Mouse (Mus musculus) lung, embryonic 14.5 days (tissue): ENCODE results near the gene Ddah2. TPM values are rescaled to one million over a fixed set of nuclear protein-coding genes. Genes with fewer than 3 reads are reported as not detected.

Experiments
- ATAC-seq: fragments of 200-750 bp; cut with Nextera tagmentation; 2 replicates; pipeline ENCODE4 v1.8.0; 2017; ENCODE audit warnings: mild to moderate bottlenecking, moderate TSS enrichment, moderate library complexity; ENCODE audit not compliant: insufficient read depth
- DNase-seq: peaks from one replicate; pipeline ENCODE4 v3.0.0-alpha.2; 2015
- H3K27ac ChIP-seq: fragments of 300-500 bp; sonication (generic); 2 replicates; pipeline ENCODE4 v1.5.1; 2014; ENCODE audit warnings: low read depth, mild to moderate bottlenecking, moderate library complexity
- H3K27me3 ChIP-seq: fragments of 300-500 bp; sonication (generic); 2 replicates; pipeline ENCODE4 v1.6.1; 2014; ENCODE audit warnings: low read length, control low read depth; ENCODE audit not compliant: insufficient read depth
- H3K36me3 ChIP-seq: fragments of 300-500 bp; sonication (generic); 2 replicates; pipeline ENCODE4 v1.6.1; 2014; ENCODE audit warnings: control low read depth; ENCODE audit not compliant: insufficient read depth
- H3K4me1 ChIP-seq: fragments of 300-500 bp; sonication (generic); 2 replicates; pipeline ENCODE4 v1.6.1; 2014; ENCODE audit warnings: antibody characterized with exemption, control low read depth; ENCODE audit not compliant: insufficient read depth
- H3K4me2 ChIP-seq: fragments of 300-500 bp; sonication (generic); 2 replicates; pipeline ENCODE4 v1.6.1; 2014; ENCODE audit warnings: mild to moderate bottlenecking
- H3K4me3 ChIP-seq: fragments of 300-500 bp; sonication (generic); 2 replicates; pipeline ENCODE4 v1.5.1; 2014; ENCODE audit warnings: low read depth, low read length
- H3K9ac ChIP-seq: fragments of 300-500 bp; sonication (generic); 2 replicates; pipeline ENCODE4 v1.6.1; 2014
- H3K9me3 ChIP-seq: fragments of 300-500 bp; sonication (generic); 2 replicates; pipeline ENCODE4 v1.6.1; 2016; ENCODE audit warnings: low read depth, low read length, control low read depth
- CTCF ChIP-seq: IDR thresholded peaks from 2 replicates; pipeline ENCODE4 v1.5.1; 2016; ENCODE audit warnings: antibody characterized with exemption, low read depth
- WGBS: fragments of 180-500 bp; shearing (Covaris S2); extraction: QIAGEN DNeasy Blood & Tissue Kit; methylation state at CpG from one replicate; pipeline ENCODE4 v1.1.7; 2014; 5-methylcytosine and 5-hydroxymethylcytosine counted together
- polyA plus RNA-seq: library from polyadenylated mRNA; unstranded; fragments of >200 nt; fragmentation: Nextera tagmentation; extraction: Ambion mirVana; gene quantifications from 2 replicates; pipeline ENCODE4 v1.2.1, GENCODE M21; 2014

The Ddah2 gene
- polyA plus RNA-seq, 1 experiment from 2014 or later, result 338 TPM

DNA sequence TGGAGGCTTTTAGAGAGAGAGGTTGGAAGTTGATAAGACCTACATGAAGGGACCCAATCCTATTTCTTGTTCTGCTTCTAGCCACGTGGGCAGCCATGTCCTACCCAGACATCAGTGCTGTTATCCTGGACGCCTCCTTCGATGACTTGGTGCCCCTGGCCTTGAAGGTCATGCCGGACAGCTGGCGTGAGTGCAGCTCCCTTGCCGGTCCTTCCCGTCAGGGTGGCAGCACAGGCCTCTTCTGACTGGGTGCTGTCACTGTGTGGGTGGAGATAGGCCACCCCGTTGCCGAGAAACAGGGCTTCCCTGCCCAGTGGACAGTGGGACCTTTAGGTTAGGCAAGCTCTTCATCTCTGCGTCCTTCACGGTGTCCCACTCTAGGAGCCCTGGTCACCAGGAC, 42.3 kb downstream of the Ddah2 start:
- no peak overlapping the region for H3K4me3 ChIP-seq
- no peak for DNase-seq
- no peak for ATAC-seq
- H3K9ac ChIP-seq, result no peak overlapping the region
- no peak overlapping the region for H3K27ac ChIP-seq
- H3K4me1 ChIP-seq, result no peaks in the 10 kb centered on the region
- no peaks in the 10 kb centered on the region for H3K27me3 ChIP-seq
- 83% methylated on average over 11 of the region's 11 CpGs for WGBS
- TF ChIP-seq CTCF, result no peak
- H3K36me3 ChIP-seq, result peaks cover 80% of the 10 kb centered on the region
- no peak overlapping the region for H3K4me2 ChIP-seq
- no peaks in the 10 kb centered on the region for H3K9me3 ChIP-seq

GRCm38 (mm10) chr17:35102299-35102698, 43.5 kb downstream of the Ddah2 start:
- no peak overlapping the region for H3K4me2 ChIP-seq
- no peaks in the 10 kb centered on the region for H3K9me3 ChIP-seq
- 67% methylated on average over 8 of the region's 8 CpGs for WGBS
- peaks cover 68% of the 10 kb centered on the region for H3K36me3 ChIP-seq
- no peak for DNase-seq
- H3K4me1 ChIP-seq, result no peaks in the 10 kb centered on the region
- no peak overlapping the region for H3K9ac ChIP-seq
- H3K27ac ChIP-seq, result no peak overlapping the region
- TF ChIP-seq CTCF, result no peak
- ATAC-seq, result no peak
- no peak overlapping the region for H3K4me3 ChIP-seq
- no peaks in the 10 kb centered on the region for H3K27me3 ChIP-seq

DNA sequence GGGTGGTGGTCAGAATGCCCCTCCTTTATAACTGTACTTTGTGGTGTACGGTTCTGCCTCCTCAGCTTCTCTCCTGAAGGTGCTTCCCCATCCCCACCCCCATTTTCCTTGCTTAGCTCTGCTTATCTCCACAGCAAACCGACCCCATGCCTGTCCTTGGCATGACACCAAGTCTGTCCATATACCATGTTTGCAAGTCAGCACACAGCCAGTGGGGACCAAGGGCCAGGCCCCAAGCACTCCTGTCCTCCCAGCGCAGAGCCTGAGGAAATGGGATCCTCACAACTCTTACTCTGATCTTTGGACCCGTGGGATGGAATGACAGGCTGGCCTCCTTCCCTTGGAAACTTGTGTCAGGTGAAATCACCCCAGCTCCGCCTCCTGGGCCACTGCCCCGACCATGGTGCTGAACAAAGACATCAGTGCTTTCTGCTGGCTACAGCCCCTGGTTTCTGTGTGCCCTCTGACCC, 44.4 kb downstream of the Ddah2 start:
- Histone ChIP-seq H3K4me3 (no peak overlapping the region), H3K4me1 (no peaks in the 10 kb centered on the region), H3K36me3 (peaks cover 59% of the 10 kb centered on the region), H3K9ac (no peak overlapping the region), H3K4me2 (no peak overlapping the region), H3K27ac (no peak overlapping the region), H3K27me3 (no peaks in the 10 kb centered on the region), H3K9me3 (no peaks in the 10 kb centered on the region)
- no peak for DNase-seq
- WGBS, result 52% methylated on average over 6 of the region's 6 CpGs
- no peak for ATAC-seq
- no peak for TF ChIP-seq CTCF

GRCm38 (mm10) chr17:35104079-35104478, 45.2 kb downstream of the Ddah2 start:
- WGBS, result 90% methylated on average over 7 of the region's 7 CpGs
- no peak for ATAC-seq
- Histone ChIP-seq H3K36me3 (peaks cover 51% of the 10 kb centered on the region), H3K4me1 (no peaks in the 10 kb centered on the region), H3K4me2 (no peak overlapping the region), H3K9me3 (no peaks in the 10 kb centered on the region), H3K27me3 (no peaks in the 10 kb centered on the region), H3K27ac (no peak overlapping the region), H3K4me3 (no peak overlapping the region), H3K9ac (no peak overlapping the region)
- no peak for DNase-seq
- no peak for TF ChIP-seq CTCF

DNA sequence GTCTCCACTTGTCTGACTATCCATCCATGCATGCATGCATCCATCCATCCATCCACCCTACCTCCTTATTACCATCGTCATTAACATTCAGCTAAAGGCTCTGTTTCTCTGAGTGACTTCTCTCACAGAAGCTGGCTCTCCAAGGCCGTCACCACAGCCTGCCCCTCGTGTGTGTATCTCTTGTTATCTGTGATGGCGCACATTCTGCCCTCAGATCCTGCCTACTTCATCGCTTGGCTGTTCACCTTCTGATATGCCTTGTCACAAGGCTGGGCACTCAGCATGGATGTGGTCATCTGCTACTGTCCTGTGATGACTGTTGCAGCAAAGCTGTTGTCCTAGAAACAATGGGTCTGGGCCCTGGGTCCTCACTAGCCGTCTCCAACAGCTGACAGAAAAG, 45.9 kb downstream of the Ddah2 start:
- no peak for TF ChIP-seq CTCF
- H3K4me2 ChIP-seq, result no peak overlapping the region
- H3K27ac ChIP-seq, result no peak overlapping the region
- no peaks in the 10 kb centered on the region for H3K27me3 ChIP-seq
- H3K36me3 ChIP-seq, result peaks cover 44% of the 10 kb centered on the region
- H3K9ac ChIP-seq, result no peak overlapping the region
- WGBS, result 71% methylated on average over 6 of the region's 6 CpGs
- no peak for ATAC-seq
- no peaks in the 10 kb centered on the region for H3K9me3 ChIP-seq
- no peaks in the 10 kb centered on the region for H3K4me1 ChIP-seq
- DNase-seq, result no peak
- no peak overlapping the region for H3K4me3 ChIP-seq

DNA sequence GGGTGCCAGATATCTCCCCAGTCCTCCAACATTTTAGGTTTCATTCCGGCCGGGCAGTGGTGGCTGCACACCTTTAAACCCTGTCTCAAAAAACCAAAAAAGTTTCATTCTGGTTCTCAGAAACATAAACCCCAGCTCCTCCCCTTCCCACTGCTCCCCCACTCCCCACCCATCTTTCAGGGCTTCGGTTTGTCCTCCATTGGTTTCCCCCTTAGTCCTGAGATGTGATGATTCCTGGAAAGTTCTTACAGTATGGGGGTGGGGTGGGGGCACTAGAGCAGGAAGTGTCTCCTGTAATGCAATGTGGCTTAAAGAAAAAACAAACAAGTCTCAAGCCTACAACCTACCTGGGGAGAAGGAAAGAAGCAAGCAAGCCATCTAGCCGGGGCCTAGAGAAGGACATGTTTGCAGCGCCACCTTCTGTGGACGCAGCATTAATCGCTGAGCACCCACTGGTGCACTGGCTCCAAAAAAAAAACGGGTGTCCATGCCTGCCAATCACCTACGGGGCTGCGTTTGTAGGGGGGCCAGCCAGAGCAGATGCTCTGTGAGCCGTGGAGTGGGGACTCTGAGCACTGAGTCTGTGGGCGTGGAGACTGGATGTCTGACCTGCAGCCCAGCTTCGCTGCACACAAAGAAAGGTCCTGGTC, 47.0 kb downstream of the Ddah2 start:
- Histone ChIP-seq H3K4me3 (no peak overlapping the region), H3K27me3 (no peaks in the 10 kb centered on the region), H3K9me3 (no peaks in the 10 kb centered on the region), H3K4me1 (no peaks in the 10 kb centered on the region), H3K36me3 (peaks cover 33% of the 10 kb centered on the region), H3K27ac (no peak overlapping the region), H3K4me2 (no peak overlapping the region; the same call in 1 of the 2 replicates), H3K9ac (peak overlapping the region; percentile 24; the same call in 1 of the 2 replicates)
- WGBS, result 24% methylated on average over 13 of the region's 13 CpGs
- peak; percentile 69 for TF ChIP-seq CTCF
- DNase-seq (peak; percentile 65), ATAC-seq (0 out of 2 replicates have a peak, but pooled peaks have one; percentile 32)

DNA sequence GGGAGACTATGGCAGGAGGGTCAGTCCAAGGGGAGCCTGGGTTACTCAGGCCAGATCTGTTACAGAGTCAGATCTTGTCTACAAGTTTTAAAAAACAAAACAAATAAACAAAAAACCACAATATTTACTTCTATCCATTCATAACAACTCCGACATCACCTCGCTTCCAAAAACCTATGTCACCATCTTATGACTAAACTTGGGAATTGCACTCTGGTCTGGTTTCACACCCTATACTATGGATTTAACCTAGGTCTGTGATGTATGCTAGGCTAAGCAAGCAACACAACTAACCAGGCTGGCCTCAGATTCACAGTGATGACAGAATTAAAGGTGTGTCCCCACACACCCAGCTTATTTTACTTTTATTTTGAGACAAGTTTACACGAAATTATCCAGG, 47.7 kb downstream of the Ddah2 start:
- Histone ChIP-seq H3K4me2 (no peak overlapping the region), H3K9ac (no peak overlapping the region; the same call in 1 of the 2 replicates), H3K4me1 (no peaks in the 10 kb centered on the region), H3K27ac (no peak overlapping the region), H3K36me3 (peaks cover 26% of the 10 kb centered on the region), H3K4me3 (no peak overlapping the region), H3K27me3 (no peaks in the 10 kb centered on the region), H3K9me3 (no peaks in the 10 kb centered on the region)
- peak; percentile 30 for TF ChIP-seq CTCF
- ATAC-seq, result no peak
- peak; percentile 13 for DNase-seq
- WGBS, result 51% methylated on average over 3 of the region's 3 CpGs
